Mouse (Mus musculus): ENCODE measurements around the gene Ubl4b. TPM values are rescaled to one million over a fixed set of nuclear protein-coding genes. Genes with fewer than 3 reads are reported as not detected.

Ubl4b gene
- total RNA-seq, 2 experiments from 2014 or later: not detected

DNA sequence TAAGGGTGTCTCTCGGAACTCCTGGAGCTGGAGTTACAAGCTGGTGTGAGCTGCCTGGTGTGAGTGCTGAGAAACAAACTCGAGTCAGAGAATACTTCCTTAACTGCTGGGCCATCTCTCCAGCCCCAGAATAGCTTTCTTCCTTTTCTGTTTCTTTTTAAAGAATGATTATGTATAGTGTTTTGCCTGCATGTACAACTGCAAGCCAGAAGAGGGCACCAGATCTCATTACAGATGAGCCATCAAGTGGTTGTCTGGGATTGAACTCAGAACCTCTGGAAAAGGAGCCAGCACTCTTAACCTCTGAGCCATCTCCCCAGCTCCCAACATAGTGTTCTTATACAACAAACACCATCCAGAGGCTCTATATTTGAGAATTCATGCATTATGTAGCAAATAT lies 16.3 kb upstream of the Ubl4b start:
- no peak for DNase-seq (ENCODE audit: low spot score in 2 of 2)

DNA sequence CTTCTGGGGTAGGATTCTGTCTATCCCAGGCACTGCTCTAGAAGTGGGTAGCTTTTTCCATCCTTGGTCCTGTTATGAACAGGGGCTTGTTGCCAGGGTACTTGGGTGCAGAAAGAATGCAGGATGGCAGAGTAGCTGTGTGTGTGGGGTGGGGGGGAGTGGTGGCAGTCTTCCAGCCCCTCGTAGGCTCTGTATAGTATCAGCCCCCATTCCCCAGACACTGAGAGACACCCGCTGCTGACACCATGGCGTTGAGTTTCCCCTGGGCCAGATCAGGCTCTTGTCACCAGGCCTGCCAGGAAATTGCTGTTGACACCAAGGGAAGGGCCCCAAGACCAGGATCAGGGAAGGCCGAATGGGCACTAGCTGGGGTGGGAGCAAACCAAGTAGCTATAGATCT lies 13.8 kb upstream of the Ubl4b start:
- no peak for DNase-seq (ENCODE audit: low spot score in 2 of 2)

DNA sequence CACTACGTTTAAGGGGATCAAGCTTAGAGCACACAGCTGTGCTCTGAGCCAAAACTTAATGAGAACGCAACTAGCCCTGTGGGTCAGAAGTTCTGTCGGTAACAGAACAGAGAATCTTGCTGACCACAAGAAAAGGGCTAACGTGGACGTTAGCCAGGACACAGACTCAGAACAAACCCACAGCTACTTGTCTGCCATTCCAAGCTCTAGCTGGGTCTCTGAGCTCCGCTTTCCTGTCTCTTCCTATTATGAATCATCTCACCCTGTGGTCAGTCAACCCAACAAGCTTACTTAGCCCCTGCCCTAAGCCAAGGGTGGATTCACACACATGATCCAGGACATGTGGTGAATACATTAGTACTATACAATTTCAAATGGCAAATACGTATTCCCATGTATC lies 12.9 kb upstream of the Ubl4b start:
- no peak for DNase-seq (ENCODE audit: low spot score in 2 of 2)

DNA sequence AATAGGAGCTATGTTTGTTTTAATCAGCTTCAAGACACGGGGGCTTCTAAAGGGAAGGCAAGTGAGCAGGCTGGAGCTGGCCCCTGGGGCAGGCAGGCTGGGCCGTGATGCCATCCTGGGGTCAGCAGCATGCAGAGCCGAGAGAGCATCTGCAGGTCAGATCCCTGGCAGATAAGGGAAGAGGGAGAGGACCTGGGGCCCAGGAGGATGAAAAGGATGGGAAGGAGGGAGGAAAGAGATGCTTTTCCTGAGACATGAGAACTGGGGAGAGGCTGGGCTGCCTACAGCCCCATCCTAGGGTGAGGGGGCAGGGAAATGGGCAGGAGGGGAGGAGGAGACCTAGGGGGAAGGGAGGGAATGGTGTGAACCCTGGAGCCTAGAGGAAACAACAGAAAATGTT lies 10.5 kb upstream of the Ubl4b start:
- no peak for DNase-seq (ENCODE audit: low spot score in 2 of 2)

DNA sequence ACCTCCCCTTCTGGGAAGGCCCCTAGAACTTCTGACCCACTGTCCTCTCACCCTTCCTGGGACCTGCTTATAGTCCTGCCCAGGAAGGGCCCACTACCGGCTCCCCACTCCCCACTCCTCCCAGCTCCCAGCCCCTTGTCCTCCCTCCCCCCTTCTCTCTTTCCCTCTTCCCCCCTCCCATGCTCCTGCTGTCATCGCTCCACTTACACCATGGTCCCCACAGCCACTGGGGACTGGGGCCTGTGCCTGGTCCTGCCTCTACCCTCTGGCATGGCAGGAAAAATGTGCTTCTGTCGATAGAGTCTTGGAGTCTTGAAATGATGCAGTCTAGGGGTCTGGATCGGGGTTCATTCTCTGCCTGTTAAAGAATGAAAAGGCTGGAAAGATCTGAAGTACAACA lies 9.0 kb upstream of the Ubl4b start:
- DNase-seq (ENCODE audit: low spot score in 2 of 2): no peak

DNA sequence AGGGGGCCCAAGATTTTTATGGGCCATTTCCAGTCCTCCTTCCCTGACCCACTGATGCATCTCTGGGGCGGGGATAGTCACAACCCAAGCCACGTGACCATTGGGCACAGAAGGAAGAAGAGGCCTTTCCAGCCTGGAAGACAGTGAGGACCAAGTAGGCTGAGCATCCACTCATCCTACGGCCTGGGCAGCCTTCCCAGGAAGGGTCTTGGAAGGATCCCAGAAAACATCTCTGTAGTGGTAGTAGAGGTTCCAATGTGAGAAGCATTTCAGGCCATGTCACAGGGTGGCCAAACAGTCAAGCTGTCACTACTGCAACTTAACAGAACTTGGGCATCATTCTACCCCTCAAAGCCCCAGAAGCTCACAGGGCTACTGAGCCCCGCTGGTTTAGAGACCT lies 7.7 kb upstream of the Ubl4b start:
- DNase-seq (ENCODE audit: low spot score in 2 of 2): no peak

DNA sequence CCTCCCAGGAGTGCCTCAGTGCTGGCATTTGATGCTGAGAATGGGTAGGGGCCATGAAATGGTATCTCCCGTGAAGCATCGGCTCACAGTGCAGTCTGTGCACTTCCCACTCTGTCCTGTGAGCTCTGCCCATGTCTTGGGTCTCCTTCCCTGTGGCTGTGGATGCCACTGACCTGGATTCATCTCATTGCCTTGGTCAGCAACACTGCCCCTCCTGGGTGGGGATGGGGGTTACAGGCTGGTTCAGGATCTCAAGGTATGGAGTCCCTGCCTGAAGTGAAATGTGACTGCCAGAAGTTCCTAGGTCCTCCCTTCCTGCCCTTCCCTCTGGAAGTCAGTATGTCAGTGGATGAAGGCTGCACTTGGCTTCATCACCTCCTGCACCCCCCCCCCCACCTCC lies 7.2 kb upstream of the Ubl4b start:
- no peak for DNase-seq (ENCODE audit: low spot score in 2 of 2)

DNA sequence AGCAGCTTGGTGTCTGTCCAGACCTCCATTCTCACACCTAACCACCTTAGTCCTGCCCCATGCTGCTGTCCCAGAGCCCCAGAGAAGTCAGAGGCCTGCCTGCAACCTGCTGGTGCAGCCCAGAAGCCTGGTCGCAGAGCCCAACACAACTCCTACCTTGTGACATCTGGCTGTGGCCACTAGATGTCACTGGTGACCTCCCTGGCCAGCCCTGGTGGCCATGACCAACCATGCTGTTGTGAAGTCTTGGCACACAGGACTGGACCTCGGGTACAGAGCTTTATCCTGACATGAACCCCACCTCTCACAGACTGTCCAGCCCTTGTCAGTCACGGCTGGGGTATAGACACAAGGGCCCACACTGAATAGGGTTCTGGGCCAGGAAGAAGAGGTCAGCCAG lies 4.3 kb upstream of the Ubl4b start:
- peak; percentile 46 to 72 for DNase-seq (ENCODE audit: low spot score in 2 of 2)

DNA sequence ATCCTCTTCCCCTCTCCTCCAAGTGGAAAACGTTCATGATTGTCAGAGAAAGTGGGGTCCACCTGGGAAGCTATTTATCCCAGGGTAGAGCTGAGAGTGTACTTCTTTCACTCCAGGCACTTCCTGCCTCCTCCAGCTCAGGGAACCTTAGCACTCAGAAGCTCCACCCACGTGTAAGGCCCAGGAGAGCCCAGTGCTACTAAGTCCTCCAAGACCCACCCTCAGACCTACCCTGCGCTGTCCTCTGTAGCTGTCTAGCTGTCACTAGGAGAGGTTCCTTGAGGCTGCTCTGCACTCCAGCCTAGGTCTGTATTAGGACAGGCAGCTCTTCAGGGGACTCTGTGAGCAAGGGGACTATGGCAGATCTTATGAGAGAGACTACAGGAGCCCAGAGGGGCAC lies 3.9 kb upstream of the Ubl4b start:
- no peak for DNase-seq (ENCODE audit: low spot score in 2 of 2)

DNA sequence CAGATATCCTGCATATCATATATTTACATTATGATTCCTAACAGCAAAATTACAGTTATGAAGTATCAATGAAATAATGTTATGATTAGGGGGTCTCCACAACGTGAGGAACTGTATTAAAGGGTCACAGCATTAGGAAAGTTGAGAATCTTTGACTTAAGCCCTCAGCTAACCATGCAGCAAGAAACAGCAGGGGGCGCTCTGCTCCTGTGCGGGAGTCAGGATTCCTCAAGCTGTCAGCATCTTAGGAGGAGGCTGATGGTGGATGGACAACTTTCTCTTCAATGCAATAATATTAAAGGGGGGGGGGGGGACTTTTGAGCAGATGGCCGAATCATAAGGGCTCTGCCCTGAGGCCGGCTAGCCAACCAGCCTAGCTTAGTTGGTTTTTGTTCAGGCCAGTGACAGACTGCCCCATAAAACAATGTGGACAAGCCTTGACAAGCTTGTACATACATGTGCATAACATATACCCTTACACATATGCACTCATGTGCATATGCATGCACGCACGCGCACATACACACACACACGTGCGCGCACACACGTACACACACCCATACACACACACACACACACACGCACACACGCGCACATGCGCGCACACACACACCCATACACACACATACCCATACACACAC lies 4.3 kb downstream of the Ubl4b start:
- DNase-seq (ENCODE audit: low spot score in 2 of 2): peak; percentile 50 to 59

DNA sequence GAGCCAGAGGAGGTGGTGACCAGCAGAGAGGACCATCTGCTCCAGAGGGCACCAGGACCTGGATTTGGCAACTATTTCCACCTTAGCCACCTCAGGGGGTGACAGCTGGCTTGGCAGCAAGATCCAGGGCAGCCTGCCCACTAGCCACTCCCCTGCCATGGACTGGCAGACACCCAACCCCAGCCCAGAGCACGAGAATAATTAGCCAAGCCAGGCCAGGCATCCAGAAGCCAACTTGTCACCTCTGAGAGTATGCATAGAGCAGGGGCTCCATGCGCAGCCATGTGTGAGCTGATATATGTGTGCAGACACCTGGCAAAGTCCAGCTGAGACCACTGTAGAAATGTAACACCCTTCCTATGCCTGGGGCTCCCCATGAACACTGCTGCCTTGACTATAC lies 7.9 kb downstream of the Ubl4b start:
- no peak for DNase-seq (ENCODE audit: low spot score in 2 of 2)

DNA sequence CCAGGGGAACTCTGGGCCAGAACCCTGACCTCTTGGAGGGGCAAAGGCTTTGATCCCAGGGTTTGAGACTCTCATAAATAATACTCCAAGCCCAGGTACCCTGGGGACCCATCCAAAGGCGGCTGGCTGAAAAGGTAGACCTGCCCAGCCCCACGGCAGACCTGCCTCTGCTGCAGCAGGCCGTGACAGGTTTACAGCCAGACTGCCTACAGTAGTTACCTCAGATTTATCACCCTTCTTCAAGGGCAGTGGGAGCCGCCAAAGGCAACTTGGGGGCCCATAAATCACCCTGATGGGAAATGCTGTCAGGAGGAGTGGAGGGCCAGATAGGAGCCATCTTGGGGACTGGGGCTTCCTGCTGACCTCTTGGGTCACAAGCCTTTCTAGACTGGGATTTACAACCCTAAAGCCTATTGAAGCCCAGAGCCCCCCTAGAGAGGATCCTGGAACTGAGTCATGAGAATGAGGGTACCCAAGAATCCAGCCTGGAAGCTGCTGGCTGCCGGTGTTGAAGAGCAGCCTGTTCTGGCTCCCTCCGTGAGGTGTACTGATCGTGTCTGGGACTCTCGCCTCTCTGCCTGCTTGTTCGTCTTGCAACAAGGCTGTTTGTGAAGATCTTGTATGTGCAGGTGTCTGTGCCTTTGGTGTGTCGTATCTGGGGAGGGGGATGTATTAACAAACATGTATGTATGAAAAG lies 9.0 kb downstream of the Ubl4b start:
- no peak for DNase-seq (ENCODE audit: low spot score in 2 of 2)

DNA sequence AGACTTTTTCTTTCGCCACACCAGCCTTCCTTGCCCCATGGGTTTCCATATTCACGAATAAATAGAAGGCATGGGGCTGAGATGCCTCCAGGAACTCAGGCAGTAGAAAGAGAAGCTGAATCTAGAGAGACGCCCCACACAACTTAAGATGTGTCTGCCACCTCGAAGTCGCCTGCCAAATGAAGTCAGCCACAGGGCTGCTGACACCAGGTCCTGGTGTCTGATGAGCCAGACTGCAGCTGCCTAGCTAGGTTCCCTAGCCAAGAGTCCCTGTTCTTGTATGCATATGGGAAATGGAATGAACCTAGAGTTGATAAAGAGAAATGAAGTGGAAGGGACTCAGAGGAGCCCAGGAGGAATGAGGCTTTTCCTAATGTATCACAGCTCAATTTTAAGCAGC lies 9.6 kb downstream of the Ubl4b start:
- DNase-seq (ENCODE audit: low spot score in 2 of 2): no peak

DNA sequence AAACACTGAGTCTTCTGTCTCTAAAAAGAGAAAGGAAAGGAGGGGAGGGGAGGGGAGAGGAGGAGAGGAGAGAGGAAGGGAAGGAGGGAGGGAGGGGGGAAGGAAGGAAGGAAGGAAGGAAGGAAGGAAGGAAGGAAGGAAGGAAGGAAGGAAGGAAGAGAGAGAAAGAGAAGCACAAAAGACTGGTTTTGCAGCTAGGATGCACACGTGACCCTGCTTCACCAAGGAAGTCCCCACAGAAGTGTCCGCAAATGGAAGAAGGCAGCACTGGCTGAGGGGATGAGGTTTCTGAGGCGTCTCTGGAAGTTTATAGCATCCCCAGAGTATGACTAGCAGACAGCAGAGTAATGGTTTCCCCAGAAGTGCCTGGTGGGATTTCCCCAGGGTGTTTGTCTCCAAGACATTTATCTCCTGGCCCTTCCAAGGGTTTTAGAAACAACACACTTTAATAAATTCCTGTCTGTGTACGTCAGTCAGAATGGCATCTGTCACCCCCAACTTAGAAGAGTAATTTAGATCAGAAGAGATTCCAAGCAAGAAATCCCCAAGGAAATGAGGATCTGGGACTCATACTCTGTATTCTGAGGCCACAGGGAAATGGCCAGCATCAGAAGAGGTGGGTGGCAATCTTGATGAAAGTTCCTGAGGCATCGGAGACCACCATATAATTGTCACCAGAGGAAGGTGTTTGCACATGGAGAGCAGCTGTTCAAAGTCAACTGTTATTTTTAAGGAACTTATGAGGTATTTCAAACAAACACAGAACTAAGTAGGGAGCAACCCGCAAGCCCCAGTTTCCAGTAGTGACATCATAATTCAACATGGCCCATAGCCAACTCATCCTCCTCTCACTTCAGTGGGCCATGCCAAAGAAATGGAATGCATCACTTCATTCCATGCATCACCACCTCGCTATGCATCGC lies 11.5 kb downstream of the Ubl4b start:
- no peak for DNase-seq (ENCODE audit: low spot score in 2 of 2)

DNA sequence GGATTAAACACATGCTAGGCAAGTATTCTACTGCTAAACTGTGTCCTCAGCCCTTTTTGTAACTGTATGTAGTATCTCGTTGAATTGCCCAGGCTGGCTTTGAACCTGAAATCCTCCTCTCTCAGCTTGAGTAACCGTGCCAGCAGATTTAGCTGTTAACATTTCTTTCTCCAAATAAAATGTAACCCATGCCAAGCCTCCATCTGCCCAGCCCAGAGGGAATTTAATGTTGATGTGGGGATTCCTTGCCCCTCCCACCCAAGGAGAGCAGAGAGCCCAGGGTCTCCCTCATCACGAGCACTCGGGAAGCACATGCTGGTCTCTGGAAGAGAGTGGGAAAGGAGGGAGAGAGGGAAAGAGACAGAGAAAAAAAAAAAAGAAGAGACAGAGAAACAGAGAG lies 12.3 kb downstream of the Ubl4b start:
- DNase-seq (ENCODE audit: low spot score in 2 of 2): no peak

DNA sequence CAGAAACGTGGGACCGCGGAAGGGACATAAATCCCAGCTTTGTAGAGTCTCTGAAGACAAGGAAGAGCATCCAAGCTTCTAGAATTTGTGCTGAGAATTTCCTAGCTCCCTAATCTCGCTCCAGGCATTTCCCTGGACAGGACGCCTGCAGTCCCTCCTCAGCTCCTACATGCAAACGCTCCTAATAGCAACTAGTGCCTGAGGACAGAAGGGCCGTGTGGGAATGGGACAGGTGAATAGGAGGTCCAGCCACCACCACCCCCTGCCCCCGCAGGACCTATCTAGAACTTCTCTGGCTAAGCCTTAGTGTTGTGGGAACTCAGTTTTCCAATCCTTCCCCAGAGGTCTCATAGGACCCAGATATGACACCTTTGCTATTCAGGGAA lies 17.4 kb downstream of the Ubl4b start:
- DNase-seq (ENCODE audit: low spot score in 2 of 2): no peak

DNA sequence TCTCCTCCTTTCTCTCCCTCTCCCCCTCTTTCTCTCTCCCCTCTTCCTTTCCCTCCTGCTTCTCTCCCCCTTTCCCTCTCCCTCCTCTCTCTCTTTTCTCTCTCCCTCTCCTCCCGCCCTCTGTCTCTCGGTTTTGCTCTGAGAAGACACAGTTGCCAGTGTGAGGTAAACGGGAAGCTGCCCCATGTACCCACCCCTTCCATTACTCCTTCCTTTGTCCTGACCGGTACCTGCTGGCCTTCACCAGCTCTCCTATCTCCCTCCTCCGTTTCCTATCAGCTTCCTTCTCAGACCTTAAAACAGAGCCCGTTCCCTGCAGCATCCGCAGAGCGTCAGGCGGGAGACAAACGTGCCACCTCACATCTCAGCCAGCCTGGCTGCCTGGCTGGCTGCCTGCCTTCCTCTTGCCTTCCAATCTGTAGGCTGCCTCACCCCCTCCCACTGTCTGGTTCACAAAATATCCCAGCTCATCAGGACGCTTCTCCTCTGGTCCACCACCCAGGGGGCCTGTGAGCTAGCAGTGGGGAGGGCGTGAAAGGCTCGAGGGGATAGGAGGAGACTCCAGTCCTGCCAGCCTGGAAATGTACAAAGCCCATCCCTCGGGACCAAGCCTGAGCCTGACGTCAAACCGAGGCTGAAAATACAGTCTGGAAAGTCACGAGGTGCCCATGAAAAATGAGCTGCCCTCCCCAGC lies 17.9 kb downstream of the Ubl4b start:
- peak; percentile 75 to 79 for DNase-seq (ENCODE audit: low spot score in 2 of 2)

DNA sequence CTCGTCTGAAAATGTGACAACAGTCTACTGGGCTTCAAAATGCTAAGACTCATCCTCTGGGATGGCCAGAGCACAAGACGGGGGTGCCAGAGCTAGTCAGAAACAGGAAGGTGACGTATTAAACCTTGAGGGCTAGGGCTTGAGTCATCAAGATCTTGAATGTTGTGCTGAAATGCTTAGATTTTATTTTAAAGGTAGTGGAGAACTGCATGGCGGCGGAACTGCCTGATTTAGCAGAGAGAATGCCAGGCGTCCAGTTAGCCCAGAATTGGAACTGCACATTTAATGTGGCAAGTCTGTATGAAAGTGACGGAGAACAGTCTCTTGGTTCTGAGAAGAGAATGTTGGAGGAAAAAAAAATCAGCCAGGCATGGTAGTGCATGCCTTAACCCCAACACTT lies 19.9 kb downstream of the Ubl4b start:
- DNase-seq (ENCODE audit: low spot score in 2 of 2): no peak

DNA sequence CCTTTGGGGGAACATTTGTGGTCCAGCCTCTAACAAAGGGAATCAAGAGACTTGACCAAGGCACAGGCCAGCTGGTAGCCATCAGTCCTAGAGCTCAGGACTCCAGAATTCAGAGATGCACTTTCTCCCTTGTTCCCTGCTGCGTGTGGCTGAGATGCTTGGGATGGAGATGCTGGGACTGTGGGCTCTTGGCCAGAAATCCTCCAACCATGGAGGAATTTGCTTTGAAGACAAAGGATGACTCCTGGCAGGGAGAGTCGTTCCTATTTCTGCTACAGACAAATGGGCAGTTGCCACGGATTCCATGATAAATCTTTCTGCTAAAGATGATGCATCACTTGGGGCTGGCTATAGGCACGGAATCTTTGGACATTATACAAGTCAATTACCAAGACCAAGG lies 21.3 kb downstream of the Ubl4b start:
- DNase-seq (ENCODE audit: low spot score in 2 of 2): no peak

DNA sequence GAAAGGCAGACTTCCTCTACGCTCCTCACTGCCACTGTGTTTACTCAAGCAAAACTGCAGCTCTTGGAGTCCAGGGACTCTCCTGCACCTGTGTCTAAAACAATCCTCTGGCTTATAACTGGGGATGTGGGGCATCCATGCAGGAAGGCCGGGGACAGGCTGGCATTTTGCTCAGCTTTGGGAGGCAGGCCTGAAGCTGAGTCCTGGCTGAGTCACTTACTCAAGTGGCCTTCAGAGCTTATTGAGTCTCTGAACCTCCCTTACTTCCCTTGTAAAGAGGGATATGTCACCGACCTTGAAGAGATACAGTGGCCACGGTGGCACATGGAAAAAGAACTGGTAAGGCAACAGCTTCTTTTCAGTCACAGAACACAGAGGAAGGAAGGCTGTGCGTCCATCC lies 24.3 kb downstream of the Ubl4b start:
- no peak for DNase-seq (ENCODE audit: low spot score in 2 of 2)

DNA sequence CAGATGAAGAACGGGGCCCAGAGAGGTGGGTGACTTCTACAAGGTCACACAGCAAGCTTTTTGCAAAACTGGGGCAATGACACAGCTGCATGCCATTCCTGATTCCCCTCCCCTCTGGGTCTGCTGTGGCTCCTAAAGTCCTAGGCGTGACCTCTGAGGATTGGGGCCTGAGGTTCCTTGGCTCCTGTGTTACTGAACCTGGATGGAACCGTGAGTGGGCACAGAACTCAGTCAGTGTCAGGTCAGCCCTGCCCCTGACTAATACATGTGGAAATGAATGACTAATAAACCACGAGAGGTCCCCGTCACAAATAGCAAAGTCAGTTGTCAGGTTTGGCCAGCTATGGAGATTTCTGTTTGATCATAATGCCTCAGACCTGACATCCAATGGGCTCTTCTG lies 25.7 kb downstream of the Ubl4b start:
- DNase-seq (ENCODE audit: low spot score in 2 of 2): no peak

Measured in layer of hippocampus, postnatal 14 days (tissue).